Mouse (Mus musculus) brain, adult 2 months (tissue): ENCODE data around the gene Krtap24-1.

Experiments
- DNase-seq: peaks from one replicate; pipeline ENCODE4 v3.0.0; 2011; ENCODE audit warnings: low read depth, low spot score

The Krtap24-1 gene

GRCm38 (mm10) chr16:88563045-88563913, 48.8 kb downstream of the Krtap24-1 start, which contains the start of gene Cldn8:
Cldn8 (minus strand) TSS chr16:88563183.
- no peak for DNase-seq

- DNase-seq, result no peak
These were observed 50.4 kb downstream of the Krtap24-1 start for GRCm38 (mm10) chr16:88561617-88562164.
